Mouse (Mus musculus): ENCODE measurements around the gene Tnni2. TPM values are rescaled to one million over a fixed set of nuclear protein-coding genes. Genes with fewer than 3 reads are reported as not detected.
A peak's percentile ranks its signal among the peaks of the same experiment; 100 is the strongest.

Tnni2 gene
- 1.1 TPM in 1 of 2 replicates, not detected in the other for polyA plus RNA-seq (2011; ENCODE audit: insufficient read length, low read depth, missing spikeins)

- Histone ChIP-seq H3K4me3 (ENCODE audit: insufficient read depth, low read length) (no peak within 1 kb of the TSS), H3K27ac (ENCODE audit: insufficient read depth, low read length) (no peak within 1 kb of the TSS), H3K4me1 (ENCODE audit: control insufficient read depth, insufficient read depth, low read length) (0 out of 2 replicates have a peak, but pooled peaks cover 2% of the 10 kb centered on the region)
- TF ChIP-seq CTCF (IDR thresholded peaks at IDR 0.05; ENCODE audit: borderline replicate concordance, insufficient read depth, low read length) (no peak), POLR2A (IDR thresholded peaks at IDR 0.05; ENCODE audit: low read depth, low read length) (no peak)
Observed at GRCm38 (mm10) chr7:142441585-142441984, at the start of gene Tnni2. TSS of gene Tnni2 (plus strand) at chr7:142441808.

- H3K27ac ChIP-seq (ENCODE audit: insufficient read depth, low read length): 0 out of 2 replicates have a peak overlapping the region, but pooled peaks have one; percentile 10
- no peaks in the 10 kb centered on the region; the same call in 1 of the 2 replicates for H3K4me1 ChIP-seq (ENCODE audit: control insufficient read depth, insufficient read depth, low read length)
- H3K4me3 ChIP-seq (ENCODE audit: insufficient read depth, low read length): no peak overlapping the region
- TF ChIP-seq CTCF (IDR thresholded peaks at IDR 0.05; ENCODE audit: borderline replicate concordance, insufficient read depth, low read length): no peak
- no peak for TF ChIP-seq POLR2A (IDR thresholded peaks at IDR 0.05; ENCODE audit: low read depth, low read length)
Observed at GRCm38 (mm10) chr7:142393191-142393590, 48.4 kb upstream of the Tnni2 start.

- Histone ChIP-seq H3K4me3 (ENCODE audit: insufficient read depth, low read length) (no peak overlapping the region), H3K4me1 (ENCODE audit: control insufficient read depth, insufficient read depth, low read length) (no peaks in the 10 kb centered on the region; the same call in 1 of the 2 replicates), H3K27ac (ENCODE audit: insufficient read depth, low read length) (no peak overlapping the region)
- no peak for TF ChIP-seq POLR2A (IDR thresholded peaks at IDR 0.05; ENCODE audit: low read depth, low read length)
- no peak for TF ChIP-seq CTCF (IDR thresholded peaks at IDR 0.05; ENCODE audit: borderline replicate concordance, insufficient read depth, low read length)
Observed at GRCm38 (mm10) chr7:142394261-142395190, 47.1 kb upstream of the Tnni2 start.

GRCm38 (mm10) chr7:142395472-142395871 lies 46.1 kb upstream of the Tnni2 start:
- TF ChIP-seq POLR2A (IDR thresholded peaks at IDR 0.05; ENCODE audit: low read depth, low read length): no peak
- no peak for TF ChIP-seq CTCF (IDR thresholded peaks at IDR 0.05; ENCODE audit: borderline replicate concordance, insufficient read depth, low read length)

GRCm38 (mm10) chr7:142396611-142397010 lies 45.0 kb upstream of the Tnni2 start:
- no peaks in the 10 kb centered on the region; the same call in 1 of the 2 replicates for H3K4me1 ChIP-seq (ENCODE audit: control insufficient read depth, insufficient read depth, low read length)
- TF ChIP-seq CTCF (IDR thresholded peaks at IDR 0.05; ENCODE audit: borderline replicate concordance, insufficient read depth, low read length) (no peak), POLR2A (IDR thresholded peaks at IDR 0.05; ENCODE audit: low read depth, low read length) (no peak)
- no peak overlapping the region for H3K4me3 ChIP-seq (ENCODE audit: insufficient read depth, low read length)
- H3K27ac ChIP-seq (ENCODE audit: insufficient read depth, low read length): no peak overlapping the region

More at GRCm38 (mm10) chr7:142395472-142395871, 46.1 kb upstream of the Tnni2 start:
- no peak overlapping the region for H3K27ac ChIP-seq (ENCODE audit: insufficient read depth, low read length)
- no peak overlapping the region for H3K4me3 ChIP-seq (ENCODE audit: insufficient read depth, low read length)
- no peaks in the 10 kb centered on the region; the same call in 1 of the 2 replicates for H3K4me1 ChIP-seq (ENCODE audit: control insufficient read depth, insufficient read depth, low read length)

GRCm38 (mm10) chr7:142398052-142398451 lies 43.6 kb upstream of the Tnni2 start:
- no peak overlapping the region for H3K4me3 ChIP-seq (ENCODE audit: insufficient read depth, low read length)
- TF ChIP-seq POLR2A (IDR thresholded peaks at IDR 0.05; ENCODE audit: low read depth, low read length): no peak
- TF ChIP-seq CTCF (IDR thresholded peaks at IDR 0.05; ENCODE audit: borderline replicate concordance, insufficient read depth, low read length): no peak
- H3K27ac ChIP-seq (ENCODE audit: insufficient read depth, low read length): no peak overlapping the region
- no peaks in the 10 kb centered on the region for H3K4me1 ChIP-seq (ENCODE audit: control insufficient read depth, insufficient read depth, low read length)

GRCm38 (mm10) chr7:142399250-142399649 lies 42.4 kb upstream of the Tnni2 start:
- Histone ChIP-seq H3K27ac (ENCODE audit: insufficient read depth, low read length) (no peak overlapping the region), H3K4me1 (ENCODE audit: control insufficient read depth, insufficient read depth, low read length) (no peaks in the 10 kb centered on the region), H3K4me3 (ENCODE audit: insufficient read depth, low read length) (no peak overlapping the region)
- TF ChIP-seq POLR2A (IDR thresholded peaks at IDR 0.05; ENCODE audit: low read depth, low read length) (no peak), CTCF (IDR thresholded peaks at IDR 0.05; ENCODE audit: borderline replicate concordance, insufficient read depth, low read length) (no peak)

- H3K4me3 ChIP-seq (ENCODE audit: insufficient read depth, low read length): no peak overlapping the region
- no peaks in the 10 kb centered on the region for H3K4me1 ChIP-seq (ENCODE audit: control insufficient read depth, insufficient read depth, low read length)
- TF ChIP-seq CTCF (IDR thresholded peaks at IDR 0.05; ENCODE audit: borderline replicate concordance, insufficient read depth, low read length) (no peak), POLR2A (IDR thresholded peaks at IDR 0.05; ENCODE audit: low read depth, low read length) (no peak)
- no peak overlapping the region for H3K27ac ChIP-seq (ENCODE audit: insufficient read depth, low read length)
Observed at GRCm38 (mm10) chr7:142400112-142400749, 41.4 kb upstream of the Tnni2 start.

GRCm38 (mm10) chr7:142400750-142401142 lies 40.9 kb upstream of the Tnni2 start:
- H3K4me1 ChIP-seq (ENCODE audit: control insufficient read depth, insufficient read depth, low read length): no peaks in the 10 kb centered on the region
- TF ChIP-seq CTCF (IDR thresholded peaks at IDR 0.05; ENCODE audit: borderline replicate concordance, insufficient read depth, low read length): no peak
- H3K4me3 ChIP-seq (ENCODE audit: insufficient read depth, low read length): no peak overlapping the region
- H3K27ac ChIP-seq (ENCODE audit: insufficient read depth, low read length): no peak overlapping the region

Measured in embryonic fibroblast, embryonic 13.5 days (primary cell).